Mouse (Mus musculus) lung, postnatal 0 days (tissue): ENCODE measurements around the gene Atp23. TPM values are rescaled to one million over a fixed set of nuclear protein-coding genes. Genes with fewer than 3 reads are reported as not detected.
A peak's percentile ranks its signal among the peaks of the same experiment; 100 is the strongest.

Experiments used
- ATAC-seq: fragments of 200-750 bp; cut with Nextera tagmentation; 2 replicates; pipeline ENCODE4 v1.8.0; 2017; ENCODE audit warnings: moderate library complexity
- DNase-seq: peaks from one replicate; pipeline ENCODE4 v3.0.0-alpha.2; 2016; ENCODE audit warnings: low spot score
- H3K27ac ChIP-seq: fragments of 300-500 bp; sonication (generic); 2 replicates; pipeline ENCODE4 v1.5.1; 2014; ENCODE audit warnings: antibody characterized with exemption, mild to moderate bottlenecking, low read length, mixed read lengths
- H3K27me3 ChIP-seq: fragments of 300-500 bp; sonication (generic); replicated peaks from 2 replicates; pipeline ENCODE4 v1.6.1; 2014; ENCODE audit warnings: low read length, mixed read lengths; ENCODE audit not compliant: insufficient read depth
- H3K36me3 ChIP-seq: fragments of 300-500 bp; sonication (generic); 2 replicates; pipeline ENCODE4 v1.6.1; 2014; ENCODE audit warnings: low read length, mixed read lengths; ENCODE audit not compliant: insufficient read depth
- H3K4me1 ChIP-seq: fragments of 300-500 bp; sonication (generic); 2 replicates; pipeline ENCODE4 v1.6.1; 2014; ENCODE audit warnings: antibody characterized with exemption, low read depth, low read length, mixed read lengths; ENCODE audit not compliant: insufficient read depth
- H3K4me2 ChIP-seq: fragments of 300-500 bp; sonication (generic); replicated peaks from 2 replicates; pipeline ENCODE4 v1.6.1; 2014; ENCODE audit warnings: low read depth, mild to moderate bottlenecking, low read length, moderate library complexity, mixed read lengths
- H3K4me3 ChIP-seq: fragments of 300-500 bp; sonication (generic); 2 replicates; pipeline ENCODE4 v1.5.1; 2014; ENCODE audit warnings: low read depth, low read length
- H3K9ac ChIP-seq: fragments of 300-500 bp; sonication (generic); replicated peaks from 2 replicates; pipeline ENCODE4 v1.6.1; 2014; ENCODE audit warnings: low read depth, mild to moderate bottlenecking
- H3K9me3 ChIP-seq: fragments of 300-500 bp; sonication (generic); 2 replicates; pipeline ENCODE4 v1.6.1; 2016; ENCODE audit warnings: low read length, mixed read lengths
- CTCF ChIP-seq: IDR thresholded peaks from 2 replicates; pipeline ENCODE4 v1.5.1; 2016; ENCODE audit warnings: antibody characterized with exemption, mild to moderate bottlenecking
- EP300 ChIP-seq: IDR thresholded peaks from 2 replicates; pipeline ENCODE4 v1.6.1; 2016; ENCODE audit warnings: antibody characterized with exemption, mild to moderate bottlenecking, control low read depth
- WGBS: fragments of 180-500 bp; shearing (Covaris S2); extraction: QIAGEN DNeasy Blood & Tissue Kit; methylation state at CpG from one replicate; pipeline ENCODE4 v1.1.7; 2014; 5-methylcytosine and 5-hydroxymethylcytosine counted together
- polyA plus RNA-seq: library from polyadenylated mRNA; unstranded; fragments of >200 nt; fragmentation: Nextera tagmentation; extraction: Ambion mirVana; gene quantifications from 2 replicates; pipeline ENCODE4 v1.2.1, GENCODE M21; 2015

The Atp23 gene
- polyA plus RNA-seq, 1 experiment from 2014 or later: 7.4 TPM

GRCm38 (mm10) chr10:126919067-126919466 is 17.9 kb upstream of the Atp23 start:
- DNase-seq (peak; percentile 95), ATAC-seq (peak; percentile 86)
- no peaks in the 10 kb centered on the region for H3K36me3 ChIP-seq
- WGBS: 3% methylated on average over 9 of the region's 9 CpGs
- no peaks in the 10 kb centered on the region for H3K9me3 ChIP-seq
- no peak overlapping the region for H3K4me3 ChIP-seq
- H3K27ac ChIP-seq: no peak overlapping the region
- H3K4me1 ChIP-seq: no peaks in the 10 kb centered on the region
- TF ChIP-seq CTCF: peak; percentile 100
- no peak for TF ChIP-seq EP300
- no peak overlapping the region for H3K9ac ChIP-seq
- H3K27me3 ChIP-seq: no peaks in the 10 kb centered on the region
- H3K4me2 ChIP-seq: no peak overlapping the region

- H3K36me3 ChIP-seq: no peaks in the 10 kb centered on the region
- H3K9me3 ChIP-seq: no peaks in the 10 kb centered on the region
- H3K4me3 ChIP-seq: no peak overlapping the region
- H3K9ac ChIP-seq: no peak overlapping the region
- no peak for TF ChIP-seq EP300
- no peak for TF ChIP-seq CTCF
- DNase-seq: no peak
- H3K27me3 ChIP-seq: no peaks in the 10 kb centered on the region
- no peaks in the 10 kb centered on the region for H3K4me1 ChIP-seq
- whole genome bisulfite sequencing: 95% methylated on average over 5 of the region's 5 CpGs
- no peak overlapping the region for H3K4me2 ChIP-seq
- no peak for ATAC-seq
- H3K27ac ChIP-seq: no peak overlapping the region
These were observed 13.1 kb upstream of the Atp23 start for GRCm38 (mm10) chr10:126914288-126914687.

- Histone ChIP-seq H3K27me3 (no peaks in the 10 kb centered on the region), H3K36me3 (no peaks in the 10 kb centered on the region)
These were observed 10.3 kb upstream of the Atp23 start for GRCm38 (mm10) chr10:126911479-126911878.

GRCm38 (mm10) chr10:126906811-126907210 is 5.7 kb upstream of the Atp23 start:
- Histone ChIP-seq H3K4me1 (no peaks in the 10 kb centered on the region), H3K9me3 (no peaks in the 10 kb centered on the region), H3K4me2 (no peak overlapping the region), H3K4me3 (no peak overlapping the region), H3K27me3 (no peaks in the 10 kb centered on the region), H3K9ac (no peak overlapping the region), H3K36me3 (no peaks in the 10 kb centered on the region), H3K27ac (no peak overlapping the region)
- no peak for TF ChIP-seq EP300
- no peak for TF ChIP-seq CTCF
- WGBS: 89% methylated on average over 5 of the region's 5 CpGs
- DNase-seq (no peak), ATAC-seq (no peak)

More at GRCm38 (mm10) chr10:126911479-126911878, 10.3 kb upstream of the Atp23 start:
- WGBS: 83% methylated on average over 1 of the region's 1 CpGs
- TF ChIP-seq EP300 (no peak), CTCF (no peak)
- DNase-seq (no peak), ATAC-seq (no peak)
- Histone ChIP-seq H3K4me2 (no peak overlapping the region), H3K9me3 (no peaks in the 10 kb centered on the region), H3K27ac (no peak overlapping the region), H3K4me1 (no peaks in the 10 kb centered on the region), H3K9ac (no peak overlapping the region), H3K4me3 (no peak overlapping the region)

GRCm38 (mm10) chr10:126905650-126906075 is 4.5 kb upstream of the Atp23 start:
- under 1% methylated on average over 30 of the region's 30 CpGs for WGBS
- peaks cover 4% of the 10 kb centered on the region; the same call in 1 of the 2 replicates for H3K4me1 ChIP-seq

GRCm38 (mm10) chr10:126905086-126905485 is 3.9 kb upstream of the Atp23 start:
- no peak for DNase-seq
- Histone ChIP-seq H3K27me3 (no peaks in the 10 kb centered on the region), H3K4me3 (no peak overlapping the region), H3K36me3 (no peaks in the 10 kb centered on the region), H3K4me1 (peaks cover 4% of the 10 kb centered on the region; the same call in 1 of the 2 replicates), H3K9ac (no peak overlapping the region), H3K4me2 (peak overlapping the region; percentile 45; the same call in 1 of the 2 replicates), H3K27ac (peak overlapping the region; percentile 75; the same call in 1 of the 2 replicates), H3K9me3 (no peaks in the 10 kb centered on the region)
- TF ChIP-seq CTCF: peak; percentile 51
- TF ChIP-seq EP300: no peak
- 71% methylated on average over 8 of the region's 8 CpGs for WGBS
- no peak for ATAC-seq

More at GRCm38 (mm10) chr10:126905650-126906075, 4.5 kb upstream of the Atp23 start:
- peak; percentile 91 for ATAC-seq
- Histone ChIP-seq H3K4me3 (peak overlapping the region; percentile 22), H3K9ac (no peak overlapping the region), H3K27ac (peak overlapping the region; percentile 75), H3K9me3 (no peaks in the 10 kb centered on the region), H3K4me2 (peak overlapping the region; percentile 45), H3K36me3 (no peaks in the 10 kb centered on the region), H3K27me3 (no peaks in the 10 kb centered on the region)
- TF ChIP-seq CTCF: peak; percentile 36; the same call in 1 of the 2 replicates
- peak; percentile 70 for TF ChIP-seq EP300
- peak; percentile 98 for DNase-seq
